Mouse (Mus musculus) pancreas, adult 10 weeks (tissue): ENCODE measurements around the gene Ganab. TPM values are rescaled to one million over a fixed set of nuclear protein-coding genes. Genes with fewer than 3 reads are reported as not detected.

Source experiments
- polyA plus RNA-seq: library from polyadenylated mRNA; stranded (reverse); fragments of 350-450 nt; fragmentation: Illumina TruSeq; extraction: RNeasy Lipid Tissue Mini Kit (QIAGEN cat#74804); gene quantifications from one replicate; pipeline ENCODE4 v1.2.3, GENCODE M21; 2015; ENCODE audit warnings: low read depth, low replicate concordance; ENCODE audit not compliant: insufficient read depth

The Ganab gene
- 50.2 TPM for polyA plus RNA-seq

DNA sequence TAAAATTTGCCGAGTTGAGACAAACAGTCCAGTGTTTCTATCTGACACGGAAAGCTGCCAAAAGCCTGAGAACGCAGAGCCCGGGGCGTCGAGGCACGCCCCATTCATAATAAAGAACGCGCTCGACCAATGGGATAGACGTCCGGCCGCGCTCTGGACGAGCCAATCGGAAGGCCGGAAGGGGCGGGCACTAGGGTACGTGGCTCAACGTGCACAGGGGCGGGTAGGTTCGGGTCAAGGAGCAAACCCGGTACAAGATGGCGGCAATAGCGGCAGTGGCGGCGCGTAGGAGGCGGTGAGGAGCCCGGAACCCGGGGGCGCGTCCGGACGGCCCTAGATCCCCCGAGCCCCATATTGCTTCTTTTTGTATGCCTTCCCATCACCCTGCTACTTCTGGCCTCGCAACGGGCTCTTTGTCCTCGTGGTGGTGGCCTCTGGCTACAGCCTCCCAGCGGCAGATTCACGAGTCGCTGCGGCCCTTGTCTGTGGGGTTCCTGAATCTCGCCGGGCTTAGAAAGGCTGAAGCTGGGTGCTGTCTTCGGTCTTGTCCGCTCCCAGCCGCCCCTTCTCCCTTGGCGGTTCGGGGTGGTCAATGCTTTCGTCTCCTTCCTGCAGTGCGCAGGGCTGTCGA lies at the start of gene Ganab:
TSS of gene Ganab (plus strand) at position 207 of the 631 bp plus-strand sequence.

GRCm38 (mm10) chr19:8850402-8850901 lies 47.4 kb upstream of the Ganab start, which contains the start of gene Lrrn4cl:
Lrrn4cl (plus strand) TSS chr19:8850768.

GRCm38 (mm10) chr19:8871267-8872186 lies 26.3 kb upstream of the Ganab start, which contains the start of gene Ubxn1:
Ubxn1 (plus strand) TSS chr19:8871496.

GRCm38 (mm10) chr19:8880311-8881033 lies 17.4 kb upstream of the Ganab start, which contains the start of gene Uqcc3:
Uqcc3 (minus strand) TSS chr19:8880923.

DNA sequence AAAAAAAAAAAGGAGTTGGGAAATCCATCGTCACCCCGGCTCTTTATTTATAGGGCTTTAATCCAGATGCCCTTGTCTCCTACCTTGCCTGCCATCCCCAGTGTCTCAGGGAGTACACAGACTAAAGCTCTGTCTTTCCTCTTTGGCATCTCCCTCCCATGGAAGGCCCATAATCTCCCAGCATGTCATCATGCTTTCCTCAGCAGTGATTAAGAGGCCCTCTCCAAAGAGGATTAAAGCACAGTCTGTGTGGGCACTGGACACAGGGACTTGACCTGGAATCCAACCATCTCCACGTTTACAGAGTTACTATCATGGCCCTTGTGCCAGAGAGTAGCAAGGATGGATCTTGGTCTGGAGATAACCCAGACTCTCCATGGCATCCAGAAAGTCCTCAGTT lies 14.3 kb upstream of the Ganab start, which contains the start of the genes Lbhd1 and Gm49403:
TSS of gene Lbhd1 (plus strand) at position 117 of the 400 bp plus-strand sequence.
TSS of gene Gm49403 (plus strand) at position 315 of the 400 bp plus-strand sequence.

DNA sequence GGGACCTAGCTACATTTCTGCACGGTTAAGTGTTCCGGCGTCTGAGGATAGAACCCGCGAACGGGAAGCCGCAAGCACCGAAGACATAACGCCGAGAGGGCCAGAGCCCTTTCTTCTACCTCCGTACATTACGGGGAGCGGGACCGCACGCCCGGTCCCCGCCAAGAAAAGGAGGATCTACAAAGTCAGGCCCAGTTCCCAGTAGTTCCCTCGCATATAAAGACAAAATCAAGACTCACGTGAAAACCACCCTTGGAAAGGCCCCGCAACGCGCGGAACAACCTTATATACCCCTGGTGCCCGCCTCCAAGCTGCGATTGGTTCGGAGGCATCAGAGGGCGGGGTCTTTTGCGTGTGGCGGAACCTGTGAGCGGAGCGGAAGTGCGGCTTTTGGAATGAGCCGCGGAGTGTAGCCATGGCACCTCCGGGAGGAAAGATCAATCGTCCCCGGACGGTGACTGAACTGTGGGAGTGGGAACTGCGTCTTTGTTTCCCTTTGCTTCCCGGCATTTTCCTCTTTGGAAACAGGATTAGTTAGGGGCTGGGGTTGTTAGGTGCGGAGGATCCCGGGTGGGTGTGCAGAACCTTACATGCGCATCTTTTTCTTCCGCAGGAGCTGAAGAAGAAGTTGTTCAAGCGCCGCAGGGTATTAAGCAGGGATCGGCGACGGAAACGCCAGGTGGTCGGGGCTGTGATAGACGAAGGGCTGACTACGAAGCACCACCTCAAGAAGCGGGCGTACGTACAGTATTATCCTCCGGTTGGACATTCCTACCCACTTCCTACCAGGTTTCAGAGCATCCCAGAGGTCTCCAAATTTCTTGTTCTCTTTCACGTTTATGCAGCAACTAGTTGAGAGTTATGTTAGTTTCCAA lies 9.1 kb upstream of the Ganab start, which contains the start of the genes 1810009A15Rik and Gm49416:
TSS of gene 1810009A15Rik (plus strand) at position 343 of the 875 bp plus-strand sequence.
TSS of gene Gm49416 (plus strand) at position 416 of the 875 bp plus-strand sequence.

GRCm38 (mm10) chr19:8892829-8893766 lies 4.8 kb upstream of the Ganab start, which contains the start of gene Ints5:
Ints5 (plus strand) TSS chr19:8893005.

GRCm38 (mm10) chr19:8920073-8920736 lies 22.3 kb downstream of the Ganab start, which contains the start of gene B3gat3:
B3gat3 (plus strand) TSS chr19:8920374.

GRCm38 (mm10) chr19:8929224-8930088 lies 31.6 kb downstream of the Ganab start, which contains the start of the genes Rom1 and Eml3:
Rom1 (minus strand) TSS chr19:8929356.
Eml3 (plus strand) TSS chr19:8929552.

GRCm38 (mm10) chr19:8941515-8942217 lies 43.8 kb downstream of the Ganab start, which contains the start of gene Mta2:
Mta2 (plus strand) TSS chr19:8941875.

GRCm38 (mm10) chr19:8953135-8954039 lies 55.5 kb downstream of the Ganab start, which contains the start of gene Tut1:
Tut1 (plus strand) TSS chr19:8953847.

Other genes with a start within 250 kb of the Ganab start
- gene Chrm1, start 234.3 kb upstream of the Ganab start, polyA plus RNA-seq = 0.18 TPM
- 80.3 TPM for gene Slc3a2, start 174.7 kb upstream of the Ganab start, polyA plus RNA-seq
- gene Wdr74, start 162.2 kb upstream of the Ganab start, polyA plus RNA-seq = 35.4 TPM
- not detected for gene 1700092M07Rik, start 157.4 kb upstream of the Ganab start, polyA plus RNA-seq
- 67.2 TPM for gene Stx5a, start 156.7 kb upstream of the Ganab start, polyA plus RNA-seq
- 127 TPM for gene Nxf1, start 141.0 kb upstream of the Ganab start, polyA plus RNA-seq
- gene Tmem223, start 127.1 kb upstream of the Ganab start, polyA plus RNA-seq = 32.1 TPM
- 17.0 TPM for gene Tmem179b, start 123.6 kb upstream of the Ganab start, polyA plus RNA-seq
- 0.76 TPM for gene Taf6l, start 111.7 kb upstream of the Ganab start, polyA plus RNA-seq
- gene Polr2g, start 99.5 kb upstream of the Ganab start, polyA plus RNA-seq = 17.1 TPM
- not detected for gene Zbtb3, start 95.5 kb upstream of the Ganab start, polyA plus RNA-seq
- 4.5 TPM for gene Ttc9c, start 78.7 kb upstream of the Ganab start, polyA plus RNA-seq
- 20.7 TPM for gene Hnrnpul2, start 78.1 kb upstream of the Ganab start, polyA plus RNA-seq
- not detected for gene AC129217.1, start 68.3 kb upstream of the Ganab start, polyA plus RNA-seq
- 31.5 TPM for gene Bscl2, start 60.6 kb upstream of the Ganab start, polyA plus RNA-seq
- gene Gng3, start 58.9 kb upstream of the Ganab start, polyA plus RNA-seq = not detected
- 4.9 TPM for gene Lrrn4cl, start 47.3 kb upstream of the Ganab start, polyA plus RNA-seq
- 28.6 TPM for gene Ubxn1, start 26.6 kb upstream of the Ganab start, polyA plus RNA-seq
- 15.0 TPM for gene Uqcc3, start 17.1 kb upstream of the Ganab start, polyA plus RNA-seq
- gene Lbhd1, start 14.3 kb upstream of the Ganab start, polyA plus RNA-seq = 7.5 TPM
- gene Gm49403, start 14.1 kb upstream of the Ganab start, polyA plus RNA-seq = not detected
- gene 1810009A15Rik, start 9.2 kb upstream of the Ganab start, polyA plus RNA-seq = 7.3 TPM
- gene Gm49416, start 9.1 kb upstream of the Ganab start, polyA plus RNA-seq = not detected
- 4.9 TPM for gene Ints5, start 5.1 kb upstream of the Ganab start, polyA plus RNA-seq
- gene B3gat3, start 22.3 kb downstream of the Ganab start, polyA plus RNA-seq = 18.1 TPM
- 0.74 TPM for gene Rom1, start 31.3 kb downstream of the Ganab start, polyA plus RNA-seq
- gene Eml3, start 31.5 kb downstream of the Ganab start, polyA plus RNA-seq = 11.7 TPM
- 16.1 TPM for gene Mta2, start 43.8 kb downstream of the Ganab start, polyA plus RNA-seq
- 7.9 TPM for gene Tut1, start 55.8 kb downstream of the Ganab start, polyA plus RNA-seq
- 169 TPM for gene Eef1g, start 69.0 kb downstream of the Ganab start, polyA plus RNA-seq
- 32.2 TPM for gene Ahnak, start 91.2 kb downstream of the Ganab start, polyA plus RNA-seq
- 28.0 TPM for gene Scgb1a1, start 189.9 kb downstream of the Ganab start, polyA plus RNA-seq
- 2.2 TPM for gene Asrgl1, start 237.6 kb downstream of the Ganab start, polyA plus RNA-seq